Mouse (Mus musculus): ENCODE data around the gene Gcgr.

- TF ChIP-seq CTCF (IDR thresholded peaks at IDR 0.05; ENCODE audit: control insufficient read depth, insufficient read depth, insufficient replicate concordance, low read depth, low read length) = no peak
- TF ChIP-seq POLR2A (IDR thresholded peaks at IDR 0.05; ENCODE audit: control insufficient read depth, low read depth, low read length) = no peak
These were observed 15.5 kb downstream of the Gcgr start for GRCm38 (mm10) chr11:120545964-120546363.
